Mouse (Mus musculus) limb, embryonic 11.5 days (tissue): ENCODE data around the gene Cxcr5. TPM values are rescaled to one million over a fixed set of nuclear protein-coding genes. Genes with fewer than 3 reads are reported as not detected.

ENCODE experiments used
- ATAC-seq: fragments of 200-750 bp; cut with Nextera tagmentation; 2 replicates; pipeline ENCODE4 v1.8.0; 2017; ENCODE audit warnings: low read depth; ENCODE audit not compliant: insufficient number of reproducible peaks, low FRiP score, low TSS enrichment
- DNase-seq: peaks from one replicate; pipeline ENCODE4 v3.0.0-alpha.2; 2015; ENCODE audit warnings: low spot score
- H3K27ac ChIP-seq: fragments of 300-500 bp; sonication (generic); replicated peaks from 2 replicates; pipeline ENCODE4 v1.5.1; 2014; ENCODE audit warnings: low read depth, mild to moderate bottlenecking, low read length
- H3K27me3 ChIP-seq: fragments of 300-500 bp; sonication (generic); 2 replicates; pipeline ENCODE4 v1.6.1; 2014; ENCODE audit warnings: mild to moderate bottlenecking, low read length, mixed read lengths; ENCODE audit not compliant: control insufficient read depth, insufficient read depth
- H3K36me3 ChIP-seq: fragments of 300-500 bp; sonication (generic); 2 replicates; pipeline ENCODE4 v1.6.1; 2014; ENCODE audit warnings: mild to moderate bottlenecking, low read length, moderate library complexity, mixed read lengths; ENCODE audit not compliant: control insufficient read depth, insufficient read depth
- H3K4me1 ChIP-seq: fragments of 300-500 bp; sonication (generic); 2 replicates; pipeline ENCODE4 v1.6.1; 2014; ENCODE audit warnings: low read length, mixed read lengths; ENCODE audit not compliant: control insufficient read depth, insufficient read depth
- H3K4me2 ChIP-seq: fragments of 300-500 bp; sonication (generic); 2 replicates; pipeline ENCODE4 v1.6.1; 2014; ENCODE audit warnings: low read depth, mild to moderate bottlenecking, moderate library complexity; ENCODE audit not compliant: severe bottlenecking
- H3K4me3 ChIP-seq: fragments of 300-500 bp; sonication (generic); 2 replicates; pipeline ENCODE4 v1.5.1; 2014; ENCODE audit warnings: low read depth, low read length
- H3K9ac ChIP-seq: fragments of 300-500 bp; sonication (generic); 2 replicates; pipeline ENCODE4 v1.6.1; 2014; ENCODE audit warnings: mild to moderate bottlenecking, low read length
- H3K9me3 ChIP-seq: fragments of 300-500 bp; sonication (generic); 2 replicates; pipeline ENCODE4 v1.6.1; 2016; ENCODE audit warnings: low read length; ENCODE audit not compliant: control insufficient read depth
- WGBS: fragments of 180-500 bp; shearing (Covaris S2); extraction: QIAGEN DNeasy Blood & Tissue Kit; methylation state at CpG from one replicate; pipeline ENCODE4 v1.1.7; 2014; 5-methylcytosine and 5-hydroxymethylcytosine counted together
- polyA plus RNA-seq: library from polyadenylated mRNA; unstranded; fragments of >200 nt; fragmentation: Nextera tagmentation; extraction: Ambion mirVana; gene quantifications from 2 replicates; pipeline ENCODE4 v1.2.1, GENCODE M21; 2014

The Cxcr5 gene
- polyA plus RNA-seq, 1 experiment from 2014 or later = 0.05 TPM

DNA sequence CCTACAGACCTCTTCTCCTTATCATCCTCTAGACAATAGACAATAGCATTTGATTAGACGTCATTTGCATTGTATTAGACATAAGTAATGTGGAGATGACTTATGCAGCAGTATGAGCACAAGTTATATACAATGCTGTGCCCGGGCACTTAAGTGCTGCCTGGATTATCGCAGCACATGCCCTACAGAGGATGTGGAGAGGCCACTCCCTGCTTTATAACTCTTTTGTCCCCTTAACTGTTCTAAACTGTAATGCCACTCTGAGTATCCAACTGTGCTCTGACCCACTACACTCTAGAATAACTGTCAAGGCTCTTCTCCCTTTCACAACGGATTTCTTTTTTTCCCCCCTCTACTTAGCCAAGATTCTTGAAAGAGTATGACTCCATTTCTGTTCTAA is 32.2 kb upstream of the Cxcr5 start:
- Histone ChIP-seq H3K27ac (no peak overlapping the region), H3K9me3 (no peaks in the 10 kb centered on the region), H3K4me1 (no peaks in the 10 kb centered on the region), H3K9ac (no peak overlapping the region), H3K36me3 (no peaks in the 10 kb centered on the region), H3K4me2 (no peak overlapping the region), H3K27me3 (no peaks in the 10 kb centered on the region), H3K4me3 (no peak overlapping the region)
- DNase-seq (no peak), ATAC-seq (no peak)
- 92% methylated on average over 4 of the region's 4 CpGs for WGBS

DNA sequence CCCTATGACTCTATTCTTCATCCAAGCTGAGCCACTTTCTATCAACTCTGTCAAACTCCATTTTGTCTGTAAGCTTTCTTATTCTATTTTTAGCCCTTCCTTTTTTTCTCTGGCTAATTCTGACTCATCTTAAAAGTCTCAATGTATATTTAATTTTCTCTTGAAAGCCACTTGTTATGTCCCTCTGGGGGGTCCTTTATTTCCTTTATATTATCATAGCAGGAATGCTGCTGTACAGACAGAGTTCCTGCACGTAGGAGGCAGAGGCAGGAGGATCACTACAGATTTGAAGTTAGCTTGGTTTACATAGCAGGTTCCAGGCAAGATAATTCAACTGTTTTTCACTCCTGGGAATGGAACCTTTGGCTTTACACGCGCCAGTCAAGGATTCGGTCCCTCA is 31.5 kb upstream of the Cxcr5 start:
- Histone ChIP-seq H3K4me3 (no peak overlapping the region), H3K27ac (no peak overlapping the region), H3K9me3 (no peaks in the 10 kb centered on the region), H3K36me3 (no peaks in the 10 kb centered on the region), H3K4me2 (no peak overlapping the region), H3K4me1 (no peaks in the 10 kb centered on the region), H3K27me3 (no peaks in the 10 kb centered on the region), H3K9ac (no peak overlapping the region)
- WGBS = 83% methylated on average over 4 of the region's 4 CpGs
- no peak for DNase-seq
- ATAC-seq = no peak

DNA sequence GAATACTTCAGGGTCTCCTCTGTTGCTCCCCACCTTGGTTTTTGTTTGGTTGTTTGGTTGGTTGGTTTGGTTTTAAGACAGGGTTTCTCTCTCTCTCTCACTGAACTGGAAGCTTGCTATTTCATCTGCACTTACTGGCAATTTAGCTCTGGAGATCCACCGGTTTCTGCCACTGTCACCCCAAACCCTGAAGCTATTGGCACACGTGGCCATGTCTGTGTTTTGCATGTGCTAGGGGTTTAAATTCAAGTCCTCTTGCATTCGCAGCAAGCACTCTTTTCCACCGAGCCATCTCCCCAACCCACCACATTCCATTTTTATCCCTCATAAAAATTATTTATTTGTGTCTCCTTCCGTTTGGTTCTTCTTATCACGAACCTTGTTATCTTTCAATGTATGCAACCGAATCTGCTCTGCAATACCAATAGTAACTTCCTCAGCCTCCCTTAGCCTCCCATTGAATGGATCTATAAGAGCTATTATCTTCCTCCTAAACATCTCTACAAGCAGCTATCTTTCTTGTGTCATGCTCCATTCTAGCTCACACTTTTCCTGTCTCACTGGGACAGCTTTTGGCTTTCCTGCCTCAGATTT is 30.0 kb upstream of the Cxcr5 start:
- 81% methylated on average over 7 of the region's 7 CpGs for WGBS
- Histone ChIP-seq H3K27ac (no peak overlapping the region), H3K4me3 (no peak overlapping the region), H3K27me3 (no peaks in the 10 kb centered on the region), H3K4me2 (no peak overlapping the region), H3K9me3 (no peaks in the 10 kb centered on the region), H3K36me3 (no peaks in the 10 kb centered on the region), H3K4me1 (no peaks in the 10 kb centered on the region), H3K9ac (no peak overlapping the region)
- DNase-seq (no peak), ATAC-seq (no peak)

- no peaks in the 10 kb centered on the region for H3K9me3 ChIP-seq
- no peaks in the 10 kb centered on the region for H3K36me3 ChIP-seq
- ATAC-seq (no peak), DNase-seq (no peak)
- WGBS = 21% methylated on average over 2 of the region's 2 CpGs
- H3K4me1 ChIP-seq = no peaks in the 10 kb centered on the region
- no peak overlapping the region for H3K4me3 ChIP-seq
- H3K27me3 ChIP-seq = no peaks in the 10 kb centered on the region
- H3K9ac ChIP-seq = no peak overlapping the region
- H3K27ac ChIP-seq = no peak overlapping the region
- no peak overlapping the region for H3K4me2 ChIP-seq
These were observed 29.3 kb upstream of the Cxcr5 start for GRCm38 (mm10) chr9:44590969-44591368.

GRCm38 (mm10) chr9:44589095-44589494 is 27.4 kb upstream of the Cxcr5 start:
- H3K4me1 ChIP-seq = no peaks in the 10 kb centered on the region
- H3K9me3 ChIP-seq = peaks cover 2% of the 10 kb centered on the region; the same call in 1 of the 2 replicates
- no peaks in the 10 kb centered on the region for H3K27me3 ChIP-seq
- ATAC-seq (no peak), DNase-seq (no peak)
- H3K36me3 ChIP-seq = no peaks in the 10 kb centered on the region
- H3K4me3 ChIP-seq = no peak overlapping the region
- H3K27ac ChIP-seq = no peak overlapping the region
- H3K4me2 ChIP-seq = no peak overlapping the region
- no peak overlapping the region for H3K9ac ChIP-seq

DNA sequence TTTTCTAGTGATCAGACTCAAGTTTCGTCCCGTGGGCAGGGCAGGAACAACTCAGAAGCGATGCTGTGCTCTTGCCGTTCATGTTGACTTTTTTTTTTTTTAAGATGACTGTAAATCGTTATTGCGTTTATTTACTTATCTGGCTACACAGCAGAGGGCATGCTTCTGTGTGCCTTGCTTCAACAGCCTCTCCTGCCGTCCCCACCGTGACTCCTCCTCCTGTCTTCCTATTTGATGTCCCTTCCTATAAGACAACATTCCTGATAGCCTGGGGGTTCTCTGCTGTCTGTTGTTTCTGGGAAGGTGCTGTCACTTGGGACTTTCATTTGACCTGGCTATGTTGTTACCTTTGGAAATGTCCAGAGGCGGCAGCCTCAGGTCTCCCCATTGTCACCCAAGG is 26.9 kb upstream of the Cxcr5 start:
- DNase-seq = no peak

GRCm38 (mm10) chr9:44587262-44588160 is 25.8 kb upstream of the Cxcr5 start:
- no peaks in the 10 kb centered on the region for H3K27me3 ChIP-seq
- no peak for ATAC-seq

More for the DNA sequence above, 26.9 kb upstream of the Cxcr5 start:
- Histone ChIP-seq H3K9ac (no peak overlapping the region), H3K4me1 (no peaks in the 10 kb centered on the region), H3K27me3 (no peaks in the 10 kb centered on the region), H3K4me3 (no peak overlapping the region), H3K9me3 (peaks cover 7% of the 10 kb centered on the region; the same call in 1 of the 2 replicates), H3K36me3 (no peaks in the 10 kb centered on the region), H3K4me2 (no peak overlapping the region), H3K27ac (no peak overlapping the region)
- no peak for ATAC-seq
- 59% methylated on average over 9 of the region's 9 CpGs for WGBS

GRCm38 (mm10) chr9:44586640-44587261 is 25.1 kb upstream of the Cxcr5 start:
- Histone ChIP-seq H3K9ac (no peak overlapping the region), H3K4me3 (no peak overlapping the region), H3K27me3 (no peaks in the 10 kb centered on the region), H3K36me3 (no peaks in the 10 kb centered on the region), H3K4me1 (no peaks in the 10 kb centered on the region), H3K27ac (no peak overlapping the region), H3K9me3 (peaks cover 8% of the 10 kb centered on the region; the same call in 1 of the 2 replicates), H3K4me2 (no peak overlapping the region)
- WGBS = 63% methylated on average over 8 of the region's 8 CpGs
- ATAC-seq = no peak
- DNase-seq = no peak

More at GRCm38 (mm10) chr9:44587262-44588160, 25.8 kb upstream of the Cxcr5 start:
- 89% methylated on average over 9 of the region's 9 CpGs for WGBS
- no peaks in the 10 kb centered on the region for H3K4me1 ChIP-seq
- no peak overlapping the region for H3K4me3 ChIP-seq
- peaks cover 8% of the 10 kb centered on the region; the same call in 1 of the 2 replicates for H3K9me3 ChIP-seq
- H3K4me2 ChIP-seq = no peak overlapping the region
- no peaks in the 10 kb centered on the region for H3K36me3 ChIP-seq
- no peak for DNase-seq
- H3K27ac ChIP-seq = no peak overlapping the region
- H3K9ac ChIP-seq = no peak overlapping the region
